Mouse (Mus musculus) 416B (cell line): Measurements from ENCODE around the gene Acap1.
A peak's percentile ranks its signal among the peaks of the same experiment; 100 is the strongest.

ENCODE experiments used
- DNase-seq: peaks from one replicate; pipeline ENCODE4 v3.0.0; 2011; ENCODE audit warnings: low read depth

The Acap1 gene

DNA sequence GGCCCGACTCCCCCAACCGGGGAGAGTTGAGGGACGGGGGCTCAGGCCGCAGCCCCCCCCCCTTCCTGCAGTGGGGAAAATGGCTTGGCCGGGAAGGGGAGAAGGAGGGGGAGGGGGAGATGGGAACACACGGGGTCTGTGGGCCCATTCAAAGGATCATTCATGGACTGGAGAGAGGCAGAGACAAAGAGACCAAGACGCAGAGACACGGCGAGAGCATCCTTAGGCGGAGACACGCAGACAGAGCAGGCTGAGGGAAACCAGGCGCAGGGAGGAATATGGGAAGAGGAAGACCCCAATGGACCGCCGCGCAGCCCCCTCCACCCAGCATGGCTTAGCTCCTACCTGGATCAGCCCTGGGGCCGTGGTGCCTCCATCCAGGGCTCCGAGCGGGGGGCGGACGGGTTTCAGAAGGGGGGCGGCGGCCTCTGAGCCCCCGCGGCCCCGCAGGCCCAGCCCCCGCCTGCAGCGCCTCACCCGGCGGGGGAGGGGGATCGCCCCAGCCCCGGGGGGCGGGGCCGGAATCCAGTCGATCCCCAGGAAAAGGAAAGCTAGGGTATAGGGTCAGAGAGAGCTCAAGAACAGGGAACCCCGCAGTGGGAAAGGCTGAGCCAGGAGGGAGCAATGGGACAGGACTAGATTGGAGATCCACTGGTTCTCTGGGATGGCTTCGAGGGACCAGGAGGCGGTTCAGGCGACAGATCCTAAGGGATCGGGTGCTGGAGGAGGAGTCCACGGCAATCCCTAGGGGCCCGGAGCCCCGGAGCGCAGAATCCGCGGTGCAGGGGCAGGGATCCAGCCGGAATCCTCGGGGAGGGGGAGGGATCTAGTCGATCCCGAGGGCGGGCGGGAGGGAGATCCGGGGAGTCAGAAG, 58.4 kb downstream of the Acap1 start:
- DNase-seq = peak; percentile 24

DNA sequence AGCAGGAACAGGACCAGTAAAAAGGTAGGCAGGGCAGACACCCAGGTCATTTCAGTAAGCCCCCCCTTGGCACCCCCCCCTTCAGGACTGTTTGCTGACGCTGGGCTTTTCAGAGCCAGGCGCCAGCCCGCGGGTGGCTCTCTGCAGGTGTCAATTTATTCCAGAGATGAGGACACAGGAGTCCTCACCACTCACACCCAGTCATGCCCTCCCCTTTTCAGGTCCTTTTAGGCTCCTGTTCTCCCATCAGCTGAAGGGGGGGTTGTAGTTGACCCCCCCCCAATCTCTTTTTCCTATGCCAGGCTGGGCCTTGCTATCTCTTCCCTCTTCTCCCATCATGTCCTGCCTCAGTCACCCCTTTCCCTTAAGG, 59.4 kb downstream of the Acap1 start:
- no peak for DNase-seq

DNA sequence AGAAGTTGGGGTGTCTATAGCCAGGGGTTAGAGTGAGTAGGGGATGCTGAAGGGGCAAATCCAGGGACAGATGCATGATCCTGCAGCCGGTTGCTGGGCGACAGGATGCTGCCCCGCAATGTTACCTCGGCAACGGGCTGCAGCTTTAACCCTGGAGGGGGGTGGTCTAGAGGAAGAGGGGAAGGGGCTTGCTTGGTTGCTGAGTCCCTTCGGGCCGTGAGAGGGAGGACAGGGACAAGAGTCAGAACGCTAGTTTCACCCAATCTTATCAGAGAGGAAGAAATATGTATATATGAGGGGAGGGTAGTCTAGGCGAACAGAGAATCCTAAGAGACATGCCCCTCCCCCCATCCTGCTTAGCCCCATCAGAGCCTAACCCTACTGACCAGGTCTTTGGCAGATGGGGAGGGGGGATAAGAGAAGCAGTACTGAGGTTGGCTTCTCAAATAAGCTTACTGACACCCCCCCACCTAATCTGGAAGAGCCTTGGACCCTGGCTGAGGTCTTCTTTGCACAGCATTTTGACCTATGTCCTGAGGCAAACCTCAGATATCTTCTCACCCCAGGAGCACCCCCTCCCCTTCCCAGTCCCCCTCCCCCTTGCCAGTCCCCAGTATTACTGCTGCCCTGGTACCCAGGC, 59.9 kb downstream of the Acap1 start:
- DNase-seq = no peak

DNA sequence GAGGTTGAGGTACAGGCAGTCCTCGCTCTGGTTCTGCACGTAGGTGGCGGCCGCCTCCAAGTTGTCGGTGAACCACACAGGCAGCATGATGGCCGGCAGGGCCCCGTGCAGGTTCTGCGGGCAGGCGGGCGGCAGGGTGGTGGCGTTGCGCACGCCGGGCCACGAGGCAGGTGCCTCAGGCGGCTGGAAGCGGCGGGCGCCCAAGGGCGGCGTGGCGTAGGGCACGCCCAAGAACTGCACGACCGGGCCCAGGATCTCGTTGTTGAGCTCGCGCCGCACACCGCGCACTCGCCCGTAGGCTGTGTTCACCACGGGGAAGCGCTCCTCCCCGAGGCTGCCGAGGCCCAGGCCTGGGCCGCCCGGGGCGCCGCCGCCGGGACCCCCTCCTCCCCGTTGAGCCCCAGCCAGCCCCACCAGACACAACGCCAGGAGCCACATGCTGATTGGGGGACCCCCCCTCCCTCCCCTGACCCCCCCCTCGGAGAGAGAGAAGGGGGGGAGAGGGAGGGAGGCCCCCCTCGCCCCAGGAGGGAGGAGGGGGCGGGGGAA, 61.3 kb downstream of the Acap1 start:
- no peak for DNase-seq

DNA sequence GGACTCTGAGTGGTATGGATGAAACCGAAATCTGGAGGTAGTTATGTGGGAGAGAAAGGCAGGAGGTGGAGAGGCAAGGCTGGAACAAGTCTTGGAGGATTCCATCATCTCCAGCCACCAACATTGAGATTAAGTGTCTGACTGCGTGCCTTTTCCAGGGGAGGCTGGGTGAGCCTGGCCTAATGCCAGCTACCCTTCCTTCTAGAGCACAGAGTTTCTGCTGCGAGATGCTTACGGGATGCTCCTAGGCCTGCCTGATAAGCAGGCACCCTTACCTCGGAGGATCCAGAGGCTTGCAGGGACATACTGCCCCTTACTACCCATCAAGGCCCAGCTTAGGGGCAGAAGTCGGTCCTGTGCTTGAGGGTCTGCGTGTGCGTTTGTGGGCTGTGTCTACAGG, 61.8 kb downstream of the Acap1 start:
- no peak for DNase-seq
